Mouse (Mus musculus) hindbrain, embryonic 11.5 days (tissue): Measurements from ENCODE around the gene Podxl2. TPM values are rescaled to one million over a fixed set of nuclear protein-coding genes. Genes with fewer than 3 reads are reported as not detected.

Experiments used
- ATAC-seq: fragments of 200-750 bp; cut with Nextera tagmentation; 2 replicates; pipeline ENCODE4 v1.8.0; 2017; ENCODE audit warnings: mild to moderate bottlenecking, moderate TSS enrichment, moderate library complexity; ENCODE audit not compliant: low FRiP score
- DNase-seq: peaks from one replicate; pipeline ENCODE4 v3.0.0-alpha.2; 2015; ENCODE audit warnings: low spot score
- H3K27ac ChIP-seq: fragments of 300-500 bp; sonication (generic); 2 replicates; pipeline ENCODE4 v1.5.1; 2014; ENCODE audit warnings: mild to moderate bottlenecking, low read depth, low read length
- H3K27me3 ChIP-seq: fragments of 300-500 bp; sonication (generic); 2 replicates; pipeline ENCODE4 v1.6.1; 2014; ENCODE audit warnings: mild to moderate bottlenecking, low read length, moderate library complexity, mixed read lengths; ENCODE audit not compliant: control insufficient read depth, insufficient read depth
- H3K36me3 ChIP-seq: fragments of 300-500 bp; sonication (generic); 2 replicates; pipeline ENCODE4 v1.6.1; 2014; ENCODE audit warnings: mild to moderate bottlenecking, low read length, moderate library complexity, mixed read lengths; ENCODE audit not compliant: control insufficient read depth, insufficient read depth
- H3K4me1 ChIP-seq: fragments of 300-500 bp; sonication (generic); replicated peaks from 2 replicates; pipeline ENCODE4 v1.6.1; 2014; ENCODE audit warnings: low read length, mixed read lengths; ENCODE audit not compliant: control insufficient read depth, insufficient read depth
- H3K4me2 ChIP-seq: fragments of 300-500 bp; sonication (generic); replicated peaks from 2 replicates; pipeline ENCODE4 v1.6.1; 2014; ENCODE audit warnings: mild to moderate bottlenecking, low read depth, low read length
- H3K4me3 ChIP-seq: fragments of 300-500 bp; sonication (generic); 2 replicates; pipeline ENCODE4 v1.5.1; 2014; ENCODE audit warnings: low read depth, low read length
- H3K9ac ChIP-seq: fragments of 300-500 bp; sonication (generic); 2 replicates; pipeline ENCODE4 v1.6.1; 2014; ENCODE audit warnings: low read depth, low read length
- H3K9me3 ChIP-seq: fragments of 300-500 bp; sonication (generic); 2 replicates; pipeline ENCODE4 v1.6.1; 2016; ENCODE audit warnings: low read length; ENCODE audit not compliant: control insufficient read depth
- WGBS: fragments of 180-500 bp; shearing (Covaris S2); extraction: QIAGEN DNeasy Blood & Tissue Kit; methylation state at CpG from one replicate; pipeline ENCODE4 v1.1.7; 2014; 5-methylcytosine and 5-hydroxymethylcytosine counted together
- polyA plus RNA-seq: library from polyadenylated mRNA; unstranded; fragments of >200 nt; fragmentation: Nextera tagmentation; extraction: Ambion mirVana; gene quantifications from 2 replicates; pipeline ENCODE4 v1.2.1, GENCODE M21; 2014

Podxl2 gene
- polyA plus RNA-seq, 1 experiment from 2014 or later, result 156 TPM

GRCm38 (mm10) chr6:88826088-88826487 is 48.8 kb downstream of the Podxl2 start:
- no peaks in the 10 kb centered on the region for H3K36me3 ChIP-seq
- ATAC-seq (no peak), DNase-seq (no peak)
- no peaks in the 10 kb centered on the region for H3K9me3 ChIP-seq
- H3K27ac ChIP-seq, result no peak overlapping the region
- H3K27me3 ChIP-seq, result no peaks in the 10 kb centered on the region
- no peak overlapping the region for H3K9ac ChIP-seq
- H3K4me2 ChIP-seq, result no peak overlapping the region
- H3K4me1 ChIP-seq, result no peaks in the 10 kb centered on the region
- no peak overlapping the region for H3K4me3 ChIP-seq
- WGBS, result 49% methylated on average over 3 of the region's 3 CpGs

GRCm38 (mm10) chr6:88824183-88824582 is 50.7 kb downstream of the Podxl2 start:
- Histone ChIP-seq H3K4me1 (no peaks in the 10 kb centered on the region), H3K4me2 (no peak overlapping the region), H3K27me3 (no peaks in the 10 kb centered on the region), H3K9ac (no peak overlapping the region), H3K27ac (no peak overlapping the region), H3K36me3 (no peaks in the 10 kb centered on the region), H3K4me3 (no peak overlapping the region), H3K9me3 (no peaks in the 10 kb centered on the region)
- no peak for ATAC-seq
- no peak for DNase-seq
- 59% methylated on average over 7 of the region's 7 CpGs for WGBS

- Histone ChIP-seq H3K27ac (no peak overlapping the region), H3K9ac (no peak overlapping the region), H3K27me3 (no peaks in the 10 kb centered on the region), H3K4me1 (no peaks in the 10 kb centered on the region), H3K4me2 (no peak overlapping the region), H3K36me3 (no peaks in the 10 kb centered on the region), H3K9me3 (no peaks in the 10 kb centered on the region), H3K4me3 (no peak overlapping the region)
- ATAC-seq (no peak), DNase-seq (no peak)
- 73% methylated on average over 11 of the region's 11 CpGs for WGBS
Measured at GRCm38 (mm10) chr6:88821901-88822300, 52.9 kb downstream of the Podxl2 start.

- no peaks in the 10 kb centered on the region for H3K9me3 ChIP-seq
- ATAC-seq (no peak), DNase-seq (no peak)
- no peaks in the 10 kb centered on the region for H3K4me1 ChIP-seq
- H3K36me3 ChIP-seq, result no peaks in the 10 kb centered on the region
- no peak overlapping the region for H3K4me2 ChIP-seq
- H3K27me3 ChIP-seq, result no peaks in the 10 kb centered on the region
- no peak overlapping the region for H3K9ac ChIP-seq
- no peak overlapping the region for H3K27ac ChIP-seq
- H3K4me3 ChIP-seq, result no peak overlapping the region
- WGBS, result 96% methylated on average over 6 of the region's 6 CpGs
Measured at GRCm38 (mm10) chr6:88821294-88821693, 53.5 kb downstream of the Podxl2 start.

- Histone ChIP-seq H3K27ac (no peak overlapping the region), H3K4me3 (no peak overlapping the region), H3K27me3 (no peaks in the 10 kb centered on the region), H3K9ac (no peak overlapping the region), H3K36me3 (no peaks in the 10 kb centered on the region), H3K4me1 (no peaks in the 10 kb centered on the region), H3K4me2 (no peak overlapping the region), H3K9me3 (no peaks in the 10 kb centered on the region)
- DNase-seq, result no peak
- WGBS, result 72% methylated on average over 3 of the region's 3 CpGs
- no peak for ATAC-seq
Measured at GRCm38 (mm10) chr6:88820853-88821252, 54.0 kb downstream of the Podxl2 start.

- Histone ChIP-seq H3K27ac (no peak overlapping the region), H3K9ac (no peak overlapping the region), H3K36me3 (no peaks in the 10 kb centered on the region), H3K9me3 (no peaks in the 10 kb centered on the region), H3K4me1 (no peaks in the 10 kb centered on the region), H3K4me2 (no peak overlapping the region), H3K27me3 (no peaks in the 10 kb centered on the region), H3K4me3 (no peak overlapping the region)
- 93% methylated on average over 3 of the region's 3 CpGs for WGBS
- DNase-seq (no peak), ATAC-seq (no peak)
Measured at GRCm38 (mm10) chr6:88816913-88817312, 57.9 kb downstream of the Podxl2 start.

GRCm38 (mm10) chr6:88815489-88815888 is 59.4 kb downstream of the Podxl2 start:
- Histone ChIP-seq H3K4me1 (no peaks in the 10 kb centered on the region; the same call in 1 of the 2 replicates), H3K4me3 (no peak overlapping the region), H3K36me3 (no peaks in the 10 kb centered on the region), H3K27ac (no peak overlapping the region), H3K9me3 (no peaks in the 10 kb centered on the region), H3K9ac (no peak overlapping the region), H3K4me2 (no peak overlapping the region), H3K27me3 (no peaks in the 10 kb centered on the region)
- ATAC-seq (no peak), DNase-seq (no peak)
- WGBS, result 74% methylated on average over 3 of the region's 3 CpGs

GRCm38 (mm10) chr6:88815036-88815435 is 59.8 kb downstream of the Podxl2 start:
- no peak overlapping the region for H3K27ac ChIP-seq
- no peak for ATAC-seq

GRCm38 (mm10) chr6:88813832-88814231 is 61.0 kb downstream of the Podxl2 start:
- no peaks in the 10 kb centered on the region for H3K27me3 ChIP-seq
- no peak for ATAC-seq
- 85% methylated on average over 10 of the region's 10 CpGs for WGBS
- no peak overlapping the region for H3K9ac ChIP-seq
- no peaks in the 10 kb centered on the region; the same call in 1 of the 2 replicates for H3K4me1 ChIP-seq
- H3K4me2 ChIP-seq, result no peak overlapping the region
- H3K4me3 ChIP-seq, result no peak overlapping the region
- DNase-seq, result no peak
- H3K9me3 ChIP-seq, result no peaks in the 10 kb centered on the region
- H3K36me3 ChIP-seq, result no peaks in the 10 kb centered on the region
- no peak overlapping the region for H3K27ac ChIP-seq

More at GRCm38 (mm10) chr6:88815036-88815435, 59.8 kb downstream of the Podxl2 start:
- Histone ChIP-seq H3K4me2 (no peak overlapping the region), H3K9ac (no peak overlapping the region), H3K9me3 (no peaks in the 10 kb centered on the region), H3K27me3 (no peaks in the 10 kb centered on the region), H3K36me3 (no peaks in the 10 kb centered on the region), H3K4me1 (no peaks in the 10 kb centered on the region; the same call in 1 of the 2 replicates), H3K4me3 (no peak overlapping the region)
- DNase-seq, result no peak
- WGBS, result 34% methylated on average over 3 of the region's 3 CpGs
